Mouse (Mus musculus) lung, postnatal 0 days (tissue): ENCODE data around the gene Jmjd1c.

ENCODE experiments used
- CTCF ChIP-seq: IDR thresholded peaks from 2 replicates; pipeline ENCODE4 v1.5.1; 2016; ENCODE audit warnings: antibody characterized with exemption, mild to moderate bottlenecking
- EP300 ChIP-seq: IDR thresholded peaks from 2 replicates; pipeline ENCODE4 v1.6.1; 2016; ENCODE audit warnings: antibody characterized with exemption, mild to moderate bottlenecking, control low read depth

GRCm38 (mm10) chr10:67192366-67192765 lies 96.4 kb downstream of the Jmjd1c start:
- peak; percentile 60 for TF ChIP-seq CTCF
- TF ChIP-seq EP300, result no peak
